Mouse (Mus musculus): ENCODE results near the gene Aqp9. TPM values are rescaled to one million over a fixed set of nuclear protein-coding genes. Genes with fewer than 3 reads are reported as not detected.

The Aqp9 gene
- polyA plus RNA-seq, 1 experiment from 2014 or later = 0.36 TPM

GRCm38 (mm10) chr9:71071581-71072330 lies 96.7 kb downstream of the Aqp9 start:
- H3K36me3 ChIP-seq (ENCODE audit: control insufficient read depth, insufficient read depth, low read length) = no peaks in the 10 kb centered on the region
- no peak overlapping the region for H3K9ac ChIP-seq (ENCODE audit: low read depth, low read length)
- H3K4me3 ChIP-seq (ENCODE audit: low read depth, low read length) = no peak overlapping the region
- H3K9me3 ChIP-seq (replicated peaks; ENCODE audit: control insufficient read depth, low read length) = no peaks in the 10 kb centered on the region
- no peak for ATAC-seq (replicated peaks; ENCODE audit: insufficient number of reproducible peaks, low FRiP score, low TSS enrichment)
- H3K4me1 ChIP-seq (ENCODE audit: control insufficient read depth, insufficient read depth, low read length) = no peaks in the 10 kb centered on the region
- 78% methylated on average over 7 of the region's 7 CpGs for WGBS (ENCODE audit: insufficient replicate concordance)
- H3K4me2 ChIP-seq = no peak overlapping the region
- H3K27me3 ChIP-seq (ENCODE audit: control insufficient read depth, insufficient read depth, low read length) = no peaks in the 10 kb centered on the region
- H3K27ac ChIP-seq (ENCODE audit: low read depth, low read length) = no peak overlapping the region

- no peaks in the 10 kb centered on the region for H3K27me3 ChIP-seq (ENCODE audit: control insufficient read depth, insufficient read depth, low read length)
- no peak overlapping the region for H3K4me3 ChIP-seq (ENCODE audit: low read depth, low read length)
- WGBS (ENCODE audit: insufficient replicate concordance) = 71% methylated on average over 2 of the region's 2 CpGs
- H3K9me3 ChIP-seq (replicated peaks; ENCODE audit: control insufficient read depth, low read length) = no peaks in the 10 kb centered on the region
- H3K4me1 ChIP-seq (ENCODE audit: control insufficient read depth, insufficient read depth, low read length) = no peaks in the 10 kb centered on the region
- H3K36me3 ChIP-seq (ENCODE audit: control insufficient read depth, insufficient read depth, low read length) = no peaks in the 10 kb centered on the region
- no peak overlapping the region for H3K27ac ChIP-seq (ENCODE audit: low read depth, low read length)
- H3K9ac ChIP-seq (ENCODE audit: low read depth, low read length) = no peak overlapping the region
- H3K4me2 ChIP-seq = no peak overlapping the region
- ATAC-seq (replicated peaks; ENCODE audit: insufficient number of reproducible peaks, low FRiP score, low TSS enrichment) = no peak
Measured at GRCm38 (mm10) chr9:71070628-71071027, 97.9 kb downstream of the Aqp9 start.

GRCm38 (mm10) chr9:71068866-71069390 lies 99.6 kb downstream of the Aqp9 start:
- no peak for ATAC-seq (replicated peaks; ENCODE audit: insufficient number of reproducible peaks, low FRiP score, low TSS enrichment)
- no peaks in the 10 kb centered on the region for H3K27me3 ChIP-seq (ENCODE audit: control insufficient read depth, insufficient read depth, low read length)
- H3K4me3 ChIP-seq (ENCODE audit: low read depth, low read length) = no peak overlapping the region
- H3K27ac ChIP-seq (ENCODE audit: low read depth, low read length) = no peak overlapping the region
- no peaks in the 10 kb centered on the region for H3K36me3 ChIP-seq (ENCODE audit: control insufficient read depth, insufficient read depth, low read length)
- no peak overlapping the region for H3K9ac ChIP-seq (ENCODE audit: low read depth, low read length)
- no peaks in the 10 kb centered on the region for H3K4me1 ChIP-seq (ENCODE audit: control insufficient read depth, insufficient read depth, low read length)
- WGBS (ENCODE audit: insufficient replicate concordance) = 49% methylated on average over 6 of the region's 6 CpGs
- no peaks in the 10 kb centered on the region for H3K9me3 ChIP-seq (replicated peaks; ENCODE audit: control insufficient read depth, low read length)
- H3K4me2 ChIP-seq = no peak overlapping the region

- Histone ChIP-seq H3K4me2 (no peak overlapping the region), H3K4me3 (ENCODE audit: low read depth, low read length) (no peak overlapping the region), H3K9ac (ENCODE audit: low read depth, low read length) (no peak overlapping the region), H3K4me1 (ENCODE audit: control insufficient read depth, insufficient read depth, low read length) (no peaks in the 10 kb centered on the region), H3K27me3 (ENCODE audit: control insufficient read depth, insufficient read depth, low read length) (no peaks in the 10 kb centered on the region), H3K27ac (ENCODE audit: low read depth, low read length) (no peak overlapping the region), H3K36me3 (ENCODE audit: control insufficient read depth, insufficient read depth, low read length) (no peaks in the 10 kb centered on the region), H3K9me3 (replicated peaks; ENCODE audit: control insufficient read depth, low read length) (no peaks in the 10 kb centered on the region)
- WGBS (ENCODE audit: insufficient replicate concordance) = 75% methylated on average over 5 of the region's 5 CpGs
- ATAC-seq (replicated peaks; ENCODE audit: insufficient number of reproducible peaks, low FRiP score, low TSS enrichment) = no peak
Measured at GRCm38 (mm10) chr9:71067156-71067555, 101.3 kb downstream of the Aqp9 start.

- Histone ChIP-seq H3K27me3 (ENCODE audit: control insufficient read depth, insufficient read depth, low read length) (no peaks in the 10 kb centered on the region), H3K4me2 (no peak overlapping the region), H3K9me3 (replicated peaks; ENCODE audit: control insufficient read depth, low read length) (no peaks in the 10 kb centered on the region), H3K9ac (ENCODE audit: low read depth, low read length) (no peak overlapping the region), H3K27ac (ENCODE audit: low read depth, low read length) (no peak overlapping the region), H3K36me3 (ENCODE audit: control insufficient read depth, insufficient read depth, low read length) (no peaks in the 10 kb centered on the region), H3K4me1 (ENCODE audit: control insufficient read depth, insufficient read depth, low read length) (no peaks in the 10 kb centered on the region), H3K4me3 (ENCODE audit: low read depth, low read length) (no peak overlapping the region)
- no peak for ATAC-seq (replicated peaks; ENCODE audit: insufficient number of reproducible peaks, low FRiP score, low TSS enrichment)
- 60% methylated on average over 7 of the region's 7 CpGs for whole genome bisulfite sequencing (ENCODE audit: insufficient replicate concordance)
Measured at GRCm38 (mm10) chr9:71066491-71066890, 102.0 kb downstream of the Aqp9 start.

- H3K9ac ChIP-seq (ENCODE audit: low read depth, low read length) = no peak overlapping the region
- no peaks in the 10 kb centered on the region for H3K4me1 ChIP-seq (ENCODE audit: control insufficient read depth, insufficient read depth, low read length)
- no peak for ATAC-seq (replicated peaks; ENCODE audit: insufficient number of reproducible peaks, low FRiP score, low TSS enrichment)
- 56% methylated on average over 6 of the region's 6 CpGs for WGBS (ENCODE audit: insufficient replicate concordance)
- no peaks in the 10 kb centered on the region for H3K9me3 ChIP-seq (replicated peaks; ENCODE audit: control insufficient read depth, low read length)
- no peaks in the 10 kb centered on the region for H3K27me3 ChIP-seq (ENCODE audit: control insufficient read depth, insufficient read depth, low read length)
- no peak overlapping the region for H3K4me3 ChIP-seq (ENCODE audit: low read depth, low read length)
- no peak overlapping the region for H3K27ac ChIP-seq (ENCODE audit: low read depth, low read length)
- no peak overlapping the region for H3K4me2 ChIP-seq
- no peaks in the 10 kb centered on the region for H3K36me3 ChIP-seq (ENCODE audit: control insufficient read depth, insufficient read depth, low read length)
Measured at GRCm38 (mm10) chr9:71065343-71065875, 103.1 kb downstream of the Aqp9 start.

- Histone ChIP-seq H3K9me3 (replicated peaks; ENCODE audit: control insufficient read depth, low read length) (no peaks in the 10 kb centered on the region), H3K36me3 (ENCODE audit: control insufficient read depth, insufficient read depth, low read length) (no peaks in the 10 kb centered on the region), H3K27me3 (ENCODE audit: control insufficient read depth, insufficient read depth, low read length) (no peaks in the 10 kb centered on the region), H3K4me2 (no peak overlapping the region), H3K27ac (ENCODE audit: low read depth, low read length) (no peak overlapping the region), H3K9ac (ENCODE audit: low read depth, low read length) (no peak overlapping the region), H3K4me3 (ENCODE audit: low read depth, low read length) (no peak overlapping the region), H3K4me1 (ENCODE audit: control insufficient read depth, insufficient read depth, low read length) (no peaks in the 10 kb centered on the region)
- ATAC-seq (replicated peaks; ENCODE audit: insufficient number of reproducible peaks, low FRiP score, low TSS enrichment) = no peak
- 78% methylated on average over 8 of the region's 8 CpGs for WGBS (ENCODE audit: insufficient replicate concordance)
Measured at GRCm38 (mm10) chr9:71064291-71064840, 104.1 kb downstream of the Aqp9 start.

GRCm38 (mm10) chr9:71063551-71063950 lies 104.9 kb downstream of the Aqp9 start:
- Histone ChIP-seq H3K9ac (ENCODE audit: low read depth, low read length) (no peak overlapping the region), H3K4me1 (ENCODE audit: control insufficient read depth, insufficient read depth, low read length) (peaks cover 3% of the 10 kb centered on the region; the same call in 1 of the 2 replicates), H3K27ac (ENCODE audit: low read depth, low read length) (no peak overlapping the region), H3K4me2 (no peak overlapping the region), H3K27me3 (ENCODE audit: control insufficient read depth, insufficient read depth, low read length) (no peaks in the 10 kb centered on the region), H3K9me3 (replicated peaks; ENCODE audit: control insufficient read depth, low read length) (no peaks in the 10 kb centered on the region), H3K36me3 (ENCODE audit: control insufficient read depth, insufficient read depth, low read length) (no peaks in the 10 kb centered on the region), H3K4me3 (ENCODE audit: low read depth, low read length) (no peak overlapping the region)
- no peak for ATAC-seq (replicated peaks; ENCODE audit: insufficient number of reproducible peaks, low FRiP score, low TSS enrichment)

All from heart, embryonic 11.5 days (tissue).